Mouse (Mus musculus): ENCODE results near the gene Qdpr. TPM values are rescaled to one million over a fixed set of nuclear protein-coding genes. Genes with fewer than 3 reads are reported as not detected.

The Qdpr gene
- polyA plus RNA-seq (2014; fragmentation: Nextera tagmentation; extraction: Ambion mirVana), result 82.5 and 84.0 TPM in 2 replicates

DNA sequence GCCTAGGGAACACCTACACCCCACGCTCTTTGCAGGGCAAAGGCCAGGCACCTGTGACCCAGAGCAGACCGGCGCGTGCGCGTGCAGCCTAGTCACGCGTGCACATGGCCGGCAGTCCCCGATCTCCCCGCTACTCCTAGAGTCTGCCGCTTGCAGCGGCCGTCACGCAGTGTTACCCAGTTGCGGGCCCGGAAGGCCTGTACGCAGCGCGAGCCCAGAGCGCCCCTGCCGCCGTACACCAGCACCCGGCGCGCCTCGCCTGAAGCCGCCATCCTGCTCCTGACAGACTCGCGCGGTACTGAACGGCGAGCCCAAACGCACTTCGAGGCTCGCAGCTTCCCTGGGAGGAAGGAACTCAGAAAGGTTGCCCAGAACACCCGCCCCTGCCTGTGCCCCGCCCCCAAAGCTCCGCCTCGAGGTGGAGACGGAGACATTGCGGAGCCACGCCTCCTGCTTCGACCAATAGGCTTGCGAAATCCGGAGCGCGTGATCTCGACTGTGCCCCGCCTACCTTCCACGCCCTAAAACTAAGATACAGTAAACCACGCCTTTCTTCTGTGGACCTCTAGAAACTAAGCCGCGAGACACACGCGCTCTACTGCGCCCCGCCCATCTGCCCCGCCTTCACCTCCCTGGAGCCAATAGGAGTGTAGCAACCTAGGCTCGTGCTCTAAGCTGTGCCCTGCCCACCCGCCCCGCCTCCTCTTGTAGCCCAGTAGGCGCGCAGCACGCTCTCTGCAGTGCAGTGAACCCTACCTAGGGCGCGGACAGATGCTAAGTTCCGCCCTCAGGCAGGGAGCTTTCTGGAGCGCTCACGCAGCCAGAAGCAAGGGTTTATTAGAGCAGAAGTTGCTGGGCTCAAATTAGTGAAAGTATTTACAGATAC lies at the start of gene Qdpr:
TSS of gene Qdpr (minus strand) at position 406 of the 886 bp plus-strand sequence.
- H3K4me3 ChIP-seq (ENCODE audit: low read depth, low read length), result peak within 1 kb of the TSS; percentile 75
- under 1% methylated on average over 69 of the region's 70 CpGs for WGBS (ENCODE audit: insufficient replicate concordance)
- ATAC-seq (replicated peaks; ENCODE audit: insufficient number of reproducible peaks, low FRiP score, low TSS enrichment), result peak; percentile 100
- H3K36me3 ChIP-seq (ENCODE audit: control insufficient read depth, insufficient read depth, low read length), result no peaks in the 10 kb centered on the region
- H3K27me3 ChIP-seq (ENCODE audit: control insufficient read depth, insufficient read depth, low read length), result no peaks in the 10 kb centered on the region
- peak within 1 kb of the TSS; percentile 76 for H3K9ac ChIP-seq (ENCODE audit: low read depth, low read length)
- peak within 1 kb of the TSS; percentile 96 for H3K4me2 ChIP-seq
- H3K9me3 ChIP-seq (replicated peaks; ENCODE audit: control insufficient read depth, low read length), result no peaks in the 10 kb centered on the region
- H3K27ac ChIP-seq (ENCODE audit: low read depth, low read length), result peak within 1 kb of the TSS; percentile 57; the same call in 1 of the 2 replicates
- H3K4me1 ChIP-seq (ENCODE audit: control insufficient read depth, insufficient read depth, low read length), result peaks cover 8% of the 10 kb centered on the region

DNA sequence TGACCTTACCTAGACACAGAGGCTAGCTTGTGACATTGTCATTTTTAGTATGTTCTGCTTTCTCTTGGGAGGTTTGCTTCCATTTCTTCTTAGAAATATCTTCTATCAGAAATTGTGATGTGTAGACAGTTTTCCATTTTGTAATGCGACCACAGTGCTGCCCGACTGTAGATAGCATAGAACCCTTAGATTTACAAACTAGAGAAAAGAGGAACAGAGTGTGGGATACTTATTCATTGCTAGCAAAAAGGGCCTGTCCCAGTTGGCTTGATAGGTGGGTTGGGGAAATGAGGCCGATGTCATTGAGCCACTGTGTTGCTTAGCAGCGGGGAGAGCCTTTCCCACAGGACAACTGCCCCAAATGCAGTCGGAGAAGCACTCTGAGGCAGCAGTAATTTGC lies 47.5 kb upstream of the Qdpr start:
- Histone ChIP-seq H3K27me3 (ENCODE audit: control insufficient read depth, insufficient read depth, low read length) (no peaks in the 10 kb centered on the region; the same call in 1 of the 2 replicates), H3K9ac (ENCODE audit: low read depth, low read length) (no peak overlapping the region), H3K4me1 (ENCODE audit: control insufficient read depth, insufficient read depth, low read length) (peaks cover 10% of the 10 kb centered on the region), H3K36me3 (ENCODE audit: control insufficient read depth, insufficient read depth, low read length) (peaks cover 14% of the 10 kb centered on the region), H3K27ac (ENCODE audit: low read depth, low read length) (no peak overlapping the region), H3K4me3 (ENCODE audit: low read depth, low read length) (no peak overlapping the region), H3K4me2 (no peak overlapping the region), H3K9me3 (replicated peaks; ENCODE audit: control insufficient read depth, low read length) (no peaks in the 10 kb centered on the region)
- no peak for ATAC-seq (replicated peaks; ENCODE audit: insufficient number of reproducible peaks, low FRiP score, low TSS enrichment)
- 92% methylated on average over 5 of the region's 5 CpGs for WGBS (ENCODE audit: insufficient replicate concordance)

DNA sequence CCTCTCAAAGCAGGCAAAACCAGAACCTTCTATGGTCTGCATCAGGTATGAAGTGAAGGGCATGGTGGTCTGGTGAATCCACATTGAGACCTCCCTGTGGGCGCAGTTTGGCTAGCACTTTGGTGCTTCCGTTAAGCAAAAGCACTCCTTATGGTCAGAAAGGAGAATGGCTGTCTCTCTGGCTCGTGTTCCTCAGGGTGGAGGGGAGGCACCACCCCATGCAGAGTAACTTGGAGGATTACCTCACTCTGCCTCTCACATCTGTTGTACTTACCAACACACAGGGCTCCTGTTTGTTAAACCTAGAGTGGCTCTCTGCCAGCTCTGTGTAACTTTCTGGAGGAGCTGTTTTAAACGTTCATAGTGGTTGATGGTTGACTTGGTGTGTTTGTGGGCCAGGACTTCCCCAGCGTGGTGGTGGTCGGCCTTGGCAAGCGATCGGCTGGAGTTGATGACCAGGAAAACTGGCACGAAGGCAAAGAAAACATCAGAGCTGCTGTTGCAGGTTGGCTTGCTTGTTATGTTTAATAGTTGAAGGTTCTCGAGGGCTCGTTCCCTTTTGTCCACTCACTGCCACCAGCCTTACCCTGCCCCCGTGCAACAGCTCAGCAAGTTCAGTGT lies 47.0 kb upstream of the Qdpr start:
- 83% methylated on average over 12 of the region's 12 CpGs for WGBS (ENCODE audit: insufficient replicate concordance)
- Histone ChIP-seq H3K9ac (ENCODE audit: low read depth, low read length) (no peak overlapping the region), H3K4me1 (ENCODE audit: control insufficient read depth, insufficient read depth, low read length) (peaks cover 10% of the 10 kb centered on the region), H3K27ac (ENCODE audit: low read depth, low read length) (no peak overlapping the region), H3K4me3 (ENCODE audit: low read depth, low read length) (no peak overlapping the region), H3K9me3 (replicated peaks; ENCODE audit: control insufficient read depth, low read length) (no peaks in the 10 kb centered on the region), H3K27me3 (ENCODE audit: control insufficient read depth, insufficient read depth, low read length) (no peaks in the 10 kb centered on the region; the same call in 1 of the 2 replicates), H3K36me3 (ENCODE audit: control insufficient read depth, insufficient read depth, low read length) (peaks cover 14% of the 10 kb centered on the region), H3K4me2 (no peak overlapping the region)
- ATAC-seq (replicated peaks; ENCODE audit: insufficient number of reproducible peaks, low FRiP score, low TSS enrichment), result no peak

DNA sequence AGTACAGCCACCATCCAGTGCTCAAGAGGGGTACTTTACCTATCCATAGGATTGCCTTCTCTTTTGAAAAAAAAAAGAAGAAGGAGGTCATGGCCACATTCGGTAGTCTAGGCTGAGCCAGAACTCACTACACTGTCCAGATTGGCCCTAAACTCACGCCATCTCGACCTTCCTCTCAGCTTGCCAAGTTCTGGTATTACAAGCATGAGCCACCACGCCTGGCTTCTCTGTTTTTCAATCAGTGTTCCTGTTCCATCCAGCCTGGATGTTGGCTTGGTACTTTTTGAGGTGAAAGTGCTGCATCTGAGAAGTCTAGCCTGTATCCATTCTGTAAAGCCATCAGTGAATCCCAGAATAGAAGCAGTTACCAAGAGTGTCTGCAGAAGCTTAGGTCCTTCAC lies 46.4 kb upstream of the Qdpr start:
- H3K9me3 ChIP-seq (replicated peaks; ENCODE audit: control insufficient read depth, low read length), result no peaks in the 10 kb centered on the region

DNA sequence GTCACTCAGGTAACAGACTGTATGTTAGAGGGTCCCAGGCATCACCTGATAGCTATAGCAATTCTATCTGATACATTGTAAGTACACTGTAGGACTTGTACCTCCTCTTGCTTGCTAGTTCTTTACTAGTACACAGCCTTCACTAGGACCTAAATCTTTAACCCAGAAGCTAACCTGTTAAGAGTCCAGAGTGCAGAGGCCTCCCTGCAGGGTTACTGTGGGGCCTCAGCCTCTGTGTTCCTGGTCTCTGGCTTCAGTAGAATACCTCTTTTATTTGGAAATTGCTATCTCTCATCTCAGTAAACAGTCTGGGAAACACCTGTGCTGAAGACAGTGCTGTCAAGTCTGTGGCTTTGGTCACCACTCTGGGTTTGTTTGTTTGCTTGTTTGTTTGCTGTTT lies 46.0 kb upstream of the Qdpr start:
- Histone ChIP-seq H3K27me3 (ENCODE audit: control insufficient read depth, insufficient read depth, low read length) (no peaks in the 10 kb centered on the region; the same call in 1 of the 2 replicates), H3K36me3 (ENCODE audit: control insufficient read depth, insufficient read depth, low read length) (peaks cover 8% of the 10 kb centered on the region; the same call in 1 of the 2 replicates), H3K4me3 (ENCODE audit: low read depth, low read length) (no peak overlapping the region), H3K4me2 (no peak overlapping the region), H3K9ac (ENCODE audit: low read depth, low read length) (no peak overlapping the region), H3K27ac (ENCODE audit: low read depth, low read length) (no peak overlapping the region), H3K9me3 (replicated peaks; ENCODE audit: control insufficient read depth, low read length) (no peaks in the 10 kb centered on the region), H3K4me1 (ENCODE audit: control insufficient read depth, insufficient read depth, low read length) (peaks cover 10% of the 10 kb centered on the region)
- ATAC-seq (replicated peaks; ENCODE audit: insufficient number of reproducible peaks, low FRiP score, low TSS enrichment), result no peak

More for the DNA sequence above, 46.4 kb upstream of the Qdpr start:
- 85% methylated on average over 4 of the region's 4 CpGs for WGBS (ENCODE audit: insufficient replicate concordance)
- H3K4me3 ChIP-seq (ENCODE audit: low read depth, low read length), result no peak overlapping the region
- ATAC-seq (replicated peaks; ENCODE audit: insufficient number of reproducible peaks, low FRiP score, low TSS enrichment), result no peak
- H3K36me3 ChIP-seq (ENCODE audit: control insufficient read depth, insufficient read depth, low read length), result peaks cover 11% of the 10 kb centered on the region
- peaks cover 10% of the 10 kb centered on the region for H3K4me1 ChIP-seq (ENCODE audit: control insufficient read depth, insufficient read depth, low read length)
- H3K9ac ChIP-seq (ENCODE audit: low read depth, low read length), result no peak overlapping the region
- no peak overlapping the region for H3K4me2 ChIP-seq
- H3K27me3 ChIP-seq (ENCODE audit: control insufficient read depth, insufficient read depth, low read length), result no peaks in the 10 kb centered on the region; the same call in 1 of the 2 replicates
- no peak overlapping the region for H3K27ac ChIP-seq (ENCODE audit: low read depth, low read length)

DNA sequence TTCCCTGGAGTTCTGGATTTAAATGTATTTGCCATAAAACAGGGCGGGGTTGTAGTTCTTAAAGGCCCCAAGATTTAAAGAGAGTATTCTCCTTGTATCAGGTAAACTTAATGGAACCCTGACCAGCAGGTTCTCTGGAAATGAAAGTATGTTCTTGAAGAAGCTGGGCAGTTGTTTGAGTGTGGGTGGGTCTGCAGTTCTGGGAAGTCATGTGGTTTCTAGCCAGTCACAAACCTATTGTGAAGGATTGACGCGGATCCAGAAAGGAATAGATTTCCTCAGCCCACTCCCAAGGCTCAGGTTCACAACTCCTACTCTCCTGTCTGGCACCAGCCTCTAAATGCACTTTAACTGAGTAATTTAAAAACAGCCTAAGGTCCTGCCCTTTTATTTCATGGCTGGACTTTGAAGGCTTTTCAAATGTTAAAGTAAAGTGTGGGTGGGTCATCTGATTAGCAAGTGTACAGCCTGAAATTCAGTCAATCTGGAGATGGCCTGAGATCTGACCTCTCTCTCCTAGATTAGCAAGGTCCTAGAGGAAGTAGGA lies 45.5 kb upstream of the Qdpr start:
- Histone ChIP-seq H3K4me1 (ENCODE audit: control insufficient read depth, insufficient read depth, low read length) (peaks cover 10% of the 10 kb centered on the region), H3K9me3 (replicated peaks; ENCODE audit: control insufficient read depth, low read length) (no peaks in the 10 kb centered on the region), H3K4me2 (no peak overlapping the region), H3K9ac (ENCODE audit: low read depth, low read length) (no peak overlapping the region), H3K4me3 (ENCODE audit: low read depth, low read length) (no peak overlapping the region), H3K36me3 (ENCODE audit: control insufficient read depth, insufficient read depth, low read length) (peaks cover 8% of the 10 kb centered on the region; the same call in 1 of the 2 replicates), H3K27me3 (ENCODE audit: control insufficient read depth, insufficient read depth, low read length) (no peaks in the 10 kb centered on the region; the same call in 1 of the 2 replicates), H3K27ac (ENCODE audit: low read depth, low read length) (no peak overlapping the region)
- ATAC-seq (replicated peaks; ENCODE audit: insufficient number of reproducible peaks, low FRiP score, low TSS enrichment), result no peak
- 93% methylated on average over 3 of the region's 3 CpGs for WGBS (ENCODE audit: insufficient replicate concordance)

DNA sequence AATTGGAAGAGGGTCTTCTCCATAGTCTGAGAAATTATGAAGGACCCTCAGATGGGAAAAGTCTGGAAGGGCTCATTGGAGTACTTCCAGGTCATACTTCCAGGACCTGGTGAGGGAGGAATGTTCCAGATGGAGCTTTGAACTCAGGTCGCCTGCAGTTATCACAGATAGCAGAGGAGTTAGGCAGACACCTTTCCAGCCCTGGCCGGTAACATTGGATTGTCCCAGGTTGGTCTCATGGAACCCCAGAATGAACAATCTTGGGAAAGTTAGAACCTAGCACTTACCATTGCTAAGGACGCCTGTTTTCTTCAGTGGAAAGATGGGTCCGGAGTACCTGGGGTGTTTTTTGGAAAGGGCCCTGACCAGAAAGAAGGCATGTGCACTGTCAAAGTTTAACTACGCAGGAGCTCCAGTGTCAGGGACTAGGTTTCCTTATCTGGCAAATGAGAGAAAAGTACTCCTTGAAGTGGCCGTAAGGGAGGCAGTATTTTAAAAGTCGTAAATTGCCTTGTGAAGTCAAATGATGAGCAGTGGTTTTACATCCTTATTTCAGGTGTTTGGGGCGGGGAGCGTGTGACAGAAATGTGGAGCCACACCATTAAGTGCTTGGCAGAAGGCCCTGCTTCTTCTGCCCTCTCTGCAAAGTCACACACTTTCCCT lies 44.2 kb upstream of the Qdpr start:
- H3K4me1 ChIP-seq (ENCODE audit: control insufficient read depth, insufficient read depth, low read length), result peaks cover 10% of the 10 kb centered on the region
- H3K9me3 ChIP-seq (replicated peaks; ENCODE audit: control insufficient read depth, low read length), result no peaks in the 10 kb centered on the region
- 47% methylated on average over 9 of the region's 9 CpGs for WGBS (ENCODE audit: insufficient replicate concordance)
- H3K9ac ChIP-seq (ENCODE audit: low read depth, low read length), result peak overlapping the region; percentile 83
- peak overlapping the region; percentile 62 for H3K4me3 ChIP-seq (ENCODE audit: low read depth, low read length)
- ATAC-seq (replicated peaks; ENCODE audit: insufficient number of reproducible peaks, low FRiP score, low TSS enrichment), result no peak
- peak overlapping the region; percentile 91 for H3K4me2 ChIP-seq
- peaks cover 8% of the 10 kb centered on the region; the same call in 1 of the 2 replicates for H3K36me3 ChIP-seq (ENCODE audit: control insufficient read depth, insufficient read depth, low read length)
- H3K27ac ChIP-seq (ENCODE audit: low read depth, low read length), result no peak overlapping the region
- H3K27me3 ChIP-seq (ENCODE audit: control insufficient read depth, insufficient read depth, low read length), result no peaks in the 10 kb centered on the region; the same call in 1 of the 2 replicates
